Mouse (Mus musculus) CD4-positive naive resting alpha-beta T cell, adult 76 days (primary cell): Measurements from ENCODE around the gene Pik3cd. TPM values are rescaled to one million over a fixed set of nuclear protein-coding genes. Genes with fewer than 3 reads are reported as not detected.

Experiments
- total RNA-seq: library from RNA; stranded (reverse); gene quantifications from one replicate; pipeline ENCODE4 v1.2.4, GENCODE M21; 2023

Pik3cd gene
- 515 TPM for total RNA-seq

DNA sequence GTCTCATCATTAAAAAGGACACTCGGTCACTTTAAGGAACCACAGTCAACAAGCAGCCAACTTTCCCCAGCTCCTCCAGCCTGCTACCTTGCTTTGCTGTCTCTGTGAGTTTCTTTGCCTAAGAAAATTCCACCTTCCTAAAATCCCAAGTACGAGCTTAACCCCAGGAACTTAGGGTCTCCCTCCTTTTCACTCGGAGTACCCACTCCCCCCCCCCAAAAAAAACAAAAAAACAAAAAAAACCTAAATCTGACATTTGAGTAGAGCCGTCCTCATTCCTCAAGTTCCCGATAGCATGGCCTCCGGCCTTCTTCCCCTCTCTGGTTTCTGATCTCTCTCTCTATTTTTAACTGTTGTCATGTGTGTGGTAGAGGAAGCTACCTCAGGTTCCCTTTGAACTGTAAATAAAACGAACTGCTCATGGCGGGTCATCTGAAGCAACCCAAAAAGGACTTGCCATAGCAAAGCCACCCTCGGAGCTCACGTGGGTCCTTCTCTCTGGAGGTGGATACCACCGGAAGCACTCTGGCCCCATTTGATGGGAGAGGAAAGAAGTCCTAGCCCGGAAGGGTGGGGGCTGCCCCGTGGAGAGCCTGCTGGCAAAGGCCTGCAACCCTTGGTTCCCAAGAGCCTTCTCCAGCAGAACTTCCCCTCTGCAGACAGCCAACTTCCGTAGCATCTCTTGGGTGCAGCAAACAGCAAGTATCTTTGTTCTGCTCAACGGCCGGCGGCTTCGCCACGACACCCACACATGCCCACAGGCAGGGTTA lies at the start of gene Pik3cd:
TSS of gene Pik3cd (minus strand) at position 362 of the 770 bp plus-strand sequence.

DNA sequence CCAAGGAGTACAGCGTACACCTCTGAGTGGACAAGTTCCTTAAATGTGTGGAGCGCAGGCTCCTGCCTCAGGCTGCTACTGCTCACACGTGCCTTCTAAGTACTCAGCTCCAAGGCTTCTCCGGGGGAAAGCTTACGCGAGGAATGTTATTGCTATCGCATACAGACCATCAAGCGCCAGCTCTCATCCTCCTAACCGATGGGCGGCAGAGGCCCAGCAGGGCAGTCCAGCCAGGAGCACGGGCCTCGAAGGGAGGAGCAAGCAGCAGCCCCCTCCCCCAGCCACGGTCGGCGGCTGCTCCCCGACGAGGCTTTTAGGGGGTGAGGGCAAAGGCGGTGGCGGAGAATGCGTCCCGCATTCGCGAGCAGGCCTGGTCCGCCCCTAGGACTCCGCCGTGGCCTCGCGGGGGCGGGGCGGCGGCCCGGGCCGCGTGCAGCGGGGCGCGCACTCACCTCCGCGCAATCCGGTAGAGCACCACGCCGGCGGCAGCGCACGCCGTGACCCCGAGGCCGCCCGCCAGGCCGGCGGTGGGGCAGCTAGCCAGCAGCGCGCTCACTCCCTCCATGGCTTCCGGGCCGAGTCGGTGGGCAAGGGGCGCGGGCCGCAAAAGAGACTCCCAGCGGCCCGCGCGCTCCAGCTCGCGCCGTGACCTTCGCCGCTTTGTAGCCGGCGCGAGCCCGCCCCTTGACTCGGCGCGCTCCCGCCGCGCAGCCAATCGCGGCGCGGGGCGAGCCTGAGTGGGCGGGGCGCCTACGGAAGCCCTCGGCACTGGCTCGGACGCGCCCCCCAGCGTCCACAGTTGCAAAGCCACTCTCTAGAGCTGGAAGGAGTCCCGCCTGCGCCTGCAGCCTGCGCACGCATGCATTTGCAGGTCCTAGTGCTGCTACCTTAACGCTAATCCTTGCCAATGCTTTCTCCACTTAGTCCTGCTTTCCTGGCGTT lies 35.3 kb upstream of the Pik3cd start, which contains the start of gene Tmem201:
TSS of gene Tmem201 (minus strand) at position 662 of the 942 bp plus-strand sequence.

Other genes with a start within 250 kb of the Pik3cd start
- gene Rbp7, start 247.6 kb downstream of the Pik3cd start, total RNA-seq: not detected
- gene Tmem274, start 225.2 kb downstream of the Pik3cd start, total RNA-seq: not detected
- 3.2 TPM for gene Nmnat1, start 217.4 kb downstream of the Pik3cd start, total RNA-seq
- 17.5 TPM for gene Lzic, start 217.3 kb downstream of the Pik3cd start, total RNA-seq
- gene Ctnnbip1, start 184.3 kb downstream of the Pik3cd start, total RNA-seq: 0.41 TPM
- gene Clstn1, start 116.1 kb downstream of the Pik3cd start, total RNA-seq: 6.2 TPM
- 24.3 TPM for gene Tmem201, start 35.5 kb upstream of the Pik3cd start, total RNA-seq
- 3.5 TPM for gene Slc25a33, start 71.7 kb upstream of the Pik3cd start, total RNA-seq